Mouse (Mus musculus): ENCODE data around the gene Pmel. TPM values are rescaled to one million over a fixed set of nuclear protein-coding genes. Genes with fewer than 3 reads are reported as not detected.
A peak's percentile ranks its signal among the peaks of the same experiment; 100 is the strongest.

The Pmel gene
- total RNA-seq, 1 experiment: 11.4 TPM

GRCm38 (mm10) chr10:128745946-128746613 lies 42.1 kb downstream of the Pmel start:
- in situ Hi-C loops (cut with MboI; ENCODE audit: low sequenced_read_pairs in 2 of 2, unreplicated experiment in 2 of 2): no loop called here
- H3K4me3 ChIP-seq (ENCODE audit: insufficient read depth in 1 of 2, low read depth in 1 of 2, low read length in 2 of 2, poor library complexity in 1 of 2, severe bottlenecking in 1 of 2): no peak overlapping the region

GRCm38 (mm10) chr10:128746972-128747645 lies 43.1 kb downstream of the Pmel start:
- no peak for TF ChIP-seq CHD2 (IDR thresholded peaks at IDR 0.05; ENCODE audit: low read depth, low read length)
- no peak for TF ChIP-seq MAFK (IDR thresholded peaks at IDR 0.05; ENCODE audit: insufficient read depth, low read depth, low read length)
- TF ChIP-seq ZNF384 (IDR thresholded peaks at IDR 0.05; ENCODE audit: low read depth, low read length): peak; percentile 88; the same call in 1 of the 2 replicates
- peak overlapping the region; percentile 83; the same call in 1 of the 2 replicates for H3K9ac ChIP-seq (ENCODE audit: insufficient read depth, low read depth, low read length, poor library complexity, severe bottlenecking)
- peak overlapping the region; percentile 91 for H3K27ac ChIP-seq (ENCODE audit: insufficient read depth, low read depth, low read length, poor library complexity, severe bottlenecking)
- no peak for DNase-seq (ENCODE audit: low read depth, low spot score)
- H3K4me1 ChIP-seq (ENCODE audit: control insufficient read depth in 2 of 2, insufficient read depth in 2 of 2, low read length in 2 of 2, poor library complexity in 1 of 2): peaks cover 7 to 17% of the 10 kb centered on the region in 2 experiments
- in situ Hi-C loops (cut with MboI; ENCODE audit: low sequenced_read_pairs in 2 of 2, unreplicated experiment in 2 of 2): no loop called here
- peak overlapping the region; percentile 76 to 77 for H3K4me3 ChIP-seq (ENCODE audit: insufficient read depth in 1 of 2, low read depth in 1 of 2, low read length in 2 of 2, poor library complexity in 1 of 2, severe bottlenecking in 1 of 2)
- H3K36me3 ChIP-seq (ENCODE audit: control insufficient read depth, insufficient read depth, low read length, poor library complexity, severe bottlenecking): no peaks in the 10 kb centered on the region
- no peaks in the 10 kb centered on the region for H3K9me3 ChIP-seq (ENCODE audit: control insufficient read depth, insufficient read depth, low read depth, low read length)

More at GRCm38 (mm10) chr10:128745946-128746613, 42.1 kb downstream of the Pmel start:
- peak overlapping the region; percentile 91; the same call in 1 of the 2 replicates for H3K27ac ChIP-seq (ENCODE audit: insufficient read depth, low read depth, low read length, poor library complexity, severe bottlenecking)
- no peak for TF ChIP-seq HCFC1 (IDR thresholded peaks at IDR 0.05; ENCODE audit: borderline replicate concordance, insufficient read depth, low read length)
- no peak for TF ChIP-seq CHD2 (IDR thresholded peaks at IDR 0.05; ENCODE audit: low read depth, low read length)
- no peak for TF ChIP-seq MAFK (IDR thresholded peaks at IDR 0.05; ENCODE audit: insufficient read depth, low read depth, low read length)
- TF ChIP-seq ZC3H11A (IDR thresholded peaks at IDR 0.05; ENCODE audit: borderline replicate concordance, low read depth, low read length): no peak
- no peak for TF ChIP-seq ZNF384 (IDR thresholded peaks at IDR 0.05; ENCODE audit: low read depth, low read length)
- no peak for DNase-seq (ENCODE audit: low read depth, low spot score)
- no peaks in the 10 kb centered on the region for H3K36me3 ChIP-seq (ENCODE audit: control insufficient read depth, insufficient read depth, low read length, poor library complexity, severe bottlenecking)
- no peak overlapping the region; the same call in 1 of the 2 replicates for H3K9ac ChIP-seq (ENCODE audit: insufficient read depth, low read depth, low read length, poor library complexity, severe bottlenecking)
- H3K4me1 ChIP-seq (ENCODE audit: control insufficient read depth in 2 of 2, insufficient read depth in 2 of 2, low read length in 2 of 2, poor library complexity in 1 of 2): peaks cover 12 to 17% of the 10 kb centered on the region in 2 experiments
- H3K9me3 ChIP-seq (ENCODE audit: control insufficient read depth, insufficient read depth, low read depth, low read length): no peaks in the 10 kb centered on the region

GRCm38 (mm10) chr10:128747646-128748251 lies 43.8 kb downstream of the Pmel start, which contains the start of gene Pym1:
Gene Pym1 (plus strand): TSS chr10:128747889.
- in situ Hi-C loops (cut with MboI; ENCODE audit: low sequenced_read_pairs in 2 of 2, unreplicated experiment in 2 of 2): no loop called here
- peaks cover 7 to 14% of the 10 kb centered on the region in 2 experiments for H3K4me1 ChIP-seq (ENCODE audit: control insufficient read depth in 2 of 2, insufficient read depth in 2 of 2, low read length in 2 of 2, poor library complexity in 1 of 2)
- DNase-seq (ENCODE audit: low read depth, low spot score): peak; percentile 85
- TF ChIP-seq CHD2 (IDR thresholded peaks at IDR 0.05; ENCODE audit: low read depth, low read length): no peak
- no peak for TF ChIP-seq ZC3H11A (IDR thresholded peaks at IDR 0.05; ENCODE audit: borderline replicate concordance, low read depth, low read length)
- no peak for TF ChIP-seq HCFC1 (IDR thresholded peaks at IDR 0.05; ENCODE audit: borderline replicate concordance, insufficient read depth, low read length)
- TF ChIP-seq ZNF384 (IDR thresholded peaks at IDR 0.05; ENCODE audit: low read depth, low read length): no peak
- TF ChIP-seq MAFK (IDR thresholded peaks at IDR 0.05; ENCODE audit: insufficient read depth, low read depth, low read length): no peak
- peak within 1 kb of the TSS; percentile 91 for H3K27ac ChIP-seq (ENCODE audit: insufficient read depth, low read depth, low read length, poor library complexity, severe bottlenecking)
- no peaks in the 10 kb centered on the region for H3K9me3 ChIP-seq (ENCODE audit: control insufficient read depth, insufficient read depth, low read depth, low read length)
- no peaks in the 10 kb centered on the region; the same call in 1 of the 2 replicates for H3K36me3 ChIP-seq (ENCODE audit: control insufficient read depth, insufficient read depth, low read length, poor library complexity, severe bottlenecking)
- H3K4me3 ChIP-seq (ENCODE audit: insufficient read depth in 1 of 2, low read depth in 1 of 2, low read length in 2 of 2, poor library complexity in 1 of 2, severe bottlenecking in 1 of 2): peak within 1 kb of the TSS; percentile 76 to 77
- peak within 1 kb of the TSS; percentile 98 for H3K9ac ChIP-seq (ENCODE audit: insufficient read depth, low read depth, low read length, poor library complexity, severe bottlenecking)

GRCm38 (mm10) chr10:128748252-128748864 lies 44.4 kb downstream of the Pmel start:
- no peak for TF ChIP-seq MAFK (IDR thresholded peaks at IDR 0.05; ENCODE audit: insufficient read depth, low read depth, low read length)
- no peak for TF ChIP-seq ZNF384 (IDR thresholded peaks at IDR 0.05; ENCODE audit: low read depth, low read length)
- no peak for TF ChIP-seq HCFC1 (IDR thresholded peaks at IDR 0.05; ENCODE audit: borderline replicate concordance, insufficient read depth, low read length)
- no peak for TF ChIP-seq CHD2 (IDR thresholded peaks at IDR 0.05; ENCODE audit: low read depth, low read length)
- TF ChIP-seq ZC3H11A (IDR thresholded peaks at IDR 0.05; ENCODE audit: borderline replicate concordance, low read depth, low read length): no peak
- no peaks in the 10 kb centered on the region; the same call in 1 of the 2 replicates for H3K36me3 ChIP-seq (ENCODE audit: control insufficient read depth, insufficient read depth, low read length, poor library complexity, severe bottlenecking)
- peaks cover 2 to 14% of the 10 kb centered on the region in 2 experiments for H3K4me1 ChIP-seq (ENCODE audit: control insufficient read depth in 2 of 2, insufficient read depth in 2 of 2, low read length in 2 of 2, poor library complexity in 1 of 2)
- H3K9me3 ChIP-seq (ENCODE audit: control insufficient read depth, insufficient read depth, low read depth, low read length): no peaks in the 10 kb centered on the region
- H3K9ac ChIP-seq (ENCODE audit: insufficient read depth, low read depth, low read length, poor library complexity, severe bottlenecking): peak overlapping the region; percentile 98
- H3K27ac ChIP-seq (ENCODE audit: insufficient read depth, low read depth, low read length, poor library complexity, severe bottlenecking): peak overlapping the region; percentile 91
- in situ Hi-C loops (cut with MboI; ENCODE audit: low sequenced_read_pairs in 2 of 2, unreplicated experiment in 2 of 2): no loop called here
- H3K4me3 ChIP-seq (ENCODE audit: insufficient read depth in 1 of 2, low read depth in 1 of 2, low read length in 2 of 2, poor library complexity in 1 of 2, severe bottlenecking in 1 of 2): peak overlapping the region; percentile 76 to 77
- peak; percentile 86 for DNase-seq (ENCODE audit: low read depth, low spot score)

Other genes with a start within 250 kb of the Pmel start
- gene Smarcc2, start 244.9 kb upstream of the Pmel start, total RNA-seq (2012; rRNA removed): 18.9 and 22.8 TPM in 2 replicates
- 894 and 1,090 TPM in 2 replicates for gene Myl6, start 210.1 kb upstream of the Pmel start, total RNA-seq (2012; rRNA removed)
- 2.0 and 3.7 TPM in 2 replicates for gene Myl6b, start 205.5 kb upstream of the Pmel start, total RNA-seq (2012; rRNA removed)
- 62.7 and 135 TPM in 2 replicates for gene Esyt1, start 178.3 kb upstream of the Pmel start, total RNA-seq (2012; rRNA removed)
- gene Zc3h10, start 156.4 kb upstream of the Pmel start, total RNA-seq (2012; rRNA removed): 18.8 and 19.5 TPM in 2 replicates
- gene Rpl41, start 154.9 kb upstream of the Pmel start, total RNA-seq (2012; rRNA removed): 5,552 and 6,346 TPM in 2 replicates
- gene Pa2g4, start 138.2 kb upstream of the Pmel start, total RNA-seq (2012; rRNA removed): 127 and 170 TPM in 2 replicates
- gene Erbb3, start 114.5 kb upstream of the Pmel start, total RNA-seq (2012; rRNA removed): 24.9 and 30.3 TPM in 2 replicates
- gene Rps26, start 77.4 kb upstream of the Pmel start, total RNA-seq (2012; rRNA removed): 1,660 and 1,982 TPM in 2 replicates
- gene Ikzf4, start 58.2 kb upstream of the Pmel start, total RNA-seq (2012; rRNA removed): 1.4 and 1.9 TPM in 2 replicates
- 7.0 and 7.4 TPM in 2 replicates for gene Suox, start 30.1 kb upstream of the Pmel start, total RNA-seq (2012; rRNA removed)
- 23.2 and 32.8 TPM in 2 replicates for gene Rab5b, start 7.9 kb upstream of the Pmel start, total RNA-seq (2012; rRNA removed)
- gene Cdk2, start 836 bp downstream of the Pmel start, total RNA-seq (2012; rRNA removed): 40.7 and 43.5 TPM in 2 replicates
- 11.9 and 19.3 TPM in 2 replicates for gene Dgka, start 40.7 kb downstream of the Pmel start, total RNA-seq (2012; rRNA removed)
- gene Pym1, start 43.7 kb downstream of the Pmel start, total RNA-seq (2012; rRNA removed): 71.7 and 78.6 TPM in 2 replicates
- 0.37 and 0.94 TPM in 2 replicates for gene Mmp19, start 86.7 kb downstream of the Pmel start, total RNA-seq (2012; rRNA removed)
- 51.9 and 53.0 TPM in 2 replicates for gene Dnajc14, start 99.9 kb downstream of the Pmel start, total RNA-seq (2012; rRNA removed)
- 7.7 and 11.0 TPM in 2 replicates for gene Tmem198b, start 100.2 kb downstream of the Pmel start, total RNA-seq (2012; rRNA removed)
- 70.1 and 101 TPM in 2 replicates for gene Sarnp, start 113.1 kb downstream of the Pmel start, total RNA-seq (2012; rRNA removed)
- gene Ormdl2, start 117.5 kb downstream of the Pmel start, total RNA-seq (2012; rRNA removed): 145 and 155 TPM in 2 replicates
- gene Gdf11, start 187.5 kb downstream of the Pmel start, total RNA-seq (2012; rRNA removed): 3.1 and 4.6 TPM in 2 replicates
- 158 and 226 TPM in 2 replicates for gene Cd63, start 196.8 kb downstream of the Pmel start, total RNA-seq (2012; rRNA removed)
- gene Rdh5, start 218.7 kb downstream of the Pmel start, total RNA-seq (2012; rRNA removed): 3.9 and 6.8 TPM in 2 replicates
- gene Bloc1s1, start 219.8 kb downstream of the Pmel start, total RNA-seq (2012; rRNA removed): 71.2 and 90.0 TPM in 2 replicates
- gene Itga7, start 229.6 kb downstream of the Pmel start, total RNA-seq (2012; rRNA removed): 10.1 and 17.6 TPM in 2 replicates

Measured in ES-E14 (cell line).